Mouse (Mus musculus): ENCODE measurements around the gene Mkrn2. TPM values are rescaled to one million over a fixed set of nuclear protein-coding genes. Genes with fewer than 3 reads are reported as not detected.
"Not testable (repeated sequence)": the region's sequence is repeated elsewhere in the genome, so short reads cannot be mapped to it uniquely, and the experiment has no call there.

The Mkrn2 gene
- polyA plus RNA-seq, 1 experiment from 2014 or later: 23.6 TPM

GRCm38 (mm10) chr6:115609121-115609520 is 7.4 kb downstream of the Mkrn2 start:
- no peak for ATAC-seq (ENCODE audit: insufficient number of reproducible peaks, low FRiP score, low TSS enrichment, low read depth)
- Histone ChIP-seq H3K27ac (replicated peaks) (no peak overlapping the region), H3K4me2 (replicated peaks) (no peak overlapping the region), H3K9me3 (replicated peaks) (no peaks in the 10 kb centered on the region), H3K4me3 (replicated peaks) (no peak overlapping the region), H3K36me3 (peaks cover 39% of the 10 kb centered on the region), H3K9ac (no peak overlapping the region), H3K27me3 (no peaks in the 10 kb centered on the region), H3K4me1 (no peaks in the 10 kb centered on the region)
- 59% methylated on average over 3 of the region's 3 CpGs for WGBS

DNA sequence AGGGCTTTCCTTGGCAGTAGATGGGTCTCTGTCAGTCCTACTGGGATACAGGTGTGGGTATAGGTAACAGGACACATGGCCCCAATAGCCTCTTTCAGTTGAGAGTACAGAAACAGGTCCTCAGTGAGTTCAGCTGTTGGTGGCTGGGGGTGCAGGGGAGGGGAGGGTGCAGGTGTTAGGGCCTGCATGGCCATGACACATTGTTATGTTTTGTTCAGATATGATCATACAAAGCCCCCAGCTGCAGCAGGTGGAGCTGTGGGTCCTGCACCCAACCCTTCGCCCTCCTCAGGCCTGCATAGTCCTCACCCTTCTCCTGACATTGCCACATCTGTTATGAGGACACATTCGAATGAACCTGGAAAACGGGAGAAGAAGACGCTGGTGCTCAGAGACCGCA is 8.6 kb downstream of the Mkrn2 start:
- Histone ChIP-seq H3K9ac (no peak overlapping the region), H3K27me3 (no peaks in the 10 kb centered on the region), H3K36me3 (peaks cover 51% of the 10 kb centered on the region), H3K4me1 (no peaks in the 10 kb centered on the region), H3K9me3 (replicated peaks) (no peaks in the 10 kb centered on the region), H3K4me2 (replicated peaks) (no peak overlapping the region), H3K4me3 (replicated peaks) (no peak overlapping the region), H3K27ac (replicated peaks) (no peak overlapping the region)
- WGBS: 82% methylated on average over 5 of the region's 5 CpGs
- no peak for ATAC-seq (ENCODE audit: insufficient number of reproducible peaks, low FRiP score, low TSS enrichment, low read depth)

GRCm38 (mm10) chr6:115613793-115614192 is 12.1 kb downstream of the Mkrn2 start:
- Histone ChIP-seq H3K27ac (replicated peaks) (no peak overlapping the region), H3K4me1 (no peaks in the 10 kb centered on the region), H3K4me2 (replicated peaks) (no peak overlapping the region), H3K27me3 (no peaks in the 10 kb centered on the region), H3K4me3 (replicated peaks) (no peak overlapping the region), H3K36me3 (peaks cover 86% of the 10 kb centered on the region), H3K9ac (no peak overlapping the region), H3K9me3 (replicated peaks) (no peaks in the 10 kb centered on the region)
- ATAC-seq (ENCODE audit: insufficient number of reproducible peaks, low FRiP score, low TSS enrichment, low read depth): no peak

DNA sequence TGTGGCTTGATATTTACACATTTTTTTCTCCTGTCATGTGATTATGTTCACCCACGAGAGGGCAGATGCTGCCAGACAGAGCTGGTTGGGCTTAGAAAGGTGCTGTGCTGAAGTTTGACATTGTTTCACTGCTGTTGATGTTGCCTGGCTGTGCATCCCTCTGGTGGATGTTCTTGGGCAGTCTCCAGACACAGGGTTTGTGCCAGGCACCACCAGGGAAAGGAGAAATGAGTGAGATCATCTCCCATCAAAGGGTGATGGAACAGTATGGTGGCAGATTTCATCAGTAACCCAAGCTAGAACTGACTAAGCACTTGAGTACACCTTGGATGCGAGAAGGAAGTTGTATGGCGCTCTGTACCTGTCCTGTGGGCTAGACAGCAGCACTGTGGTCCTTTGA is 14.3 kb downstream of the Mkrn2 start:
- Histone ChIP-seq H3K4me1 (no peaks in the 10 kb centered on the region), H3K27me3 (no peaks in the 10 kb centered on the region), H3K36me3 (peaks cover 95% of the 10 kb centered on the region), H3K9me3 (replicated peaks) (no peaks in the 10 kb centered on the region), H3K4me2 (replicated peaks) (no peak overlapping the region), H3K4me3 (replicated peaks) (no peak overlapping the region), H3K27ac (replicated peaks) (no peak overlapping the region), H3K9ac (no peak overlapping the region)
- ATAC-seq (ENCODE audit: insufficient number of reproducible peaks, low FRiP score, low TSS enrichment, low read depth): no peak
- 88% methylated on average over 3 of the region's 3 CpGs for WGBS

GRCm38 (mm10) chr6:115619818-115620217 is 18.1 kb downstream of the Mkrn2 start:
- Histone ChIP-seq H3K4me2 (replicated peaks) (no peak overlapping the region), H3K27me3 (no peaks in the 10 kb centered on the region), H3K9me3 (replicated peaks) (no peaks in the 10 kb centered on the region), H3K27ac (replicated peaks) (no peak overlapping the region), H3K36me3 (peaks cover 98% of the 10 kb centered on the region), H3K4me1 (no peaks in the 10 kb centered on the region), H3K4me3 (replicated peaks) (no peak overlapping the region), H3K9ac (no peak overlapping the region)
- WGBS: 83% methylated on average over 10 of the region's 10 CpGs
- ATAC-seq (ENCODE audit: insufficient number of reproducible peaks, low FRiP score, low TSS enrichment, low read depth): no peak

- ATAC-seq (ENCODE audit: insufficient number of reproducible peaks, low FRiP score, low TSS enrichment, low read depth): no peak
- 69% methylated on average over 1 of the region's 1 CpGs for WGBS
- no peak overlapping the region for H3K27ac ChIP-seq (replicated peaks)
- no peak overlapping the region for H3K9ac ChIP-seq
- no peak overlapping the region for H3K4me2 ChIP-seq (replicated peaks)
- H3K27me3 ChIP-seq: no peaks in the 10 kb centered on the region
- H3K4me3 ChIP-seq (replicated peaks): no peak overlapping the region
- peaks cover 97% of the 10 kb centered on the region for H3K36me3 ChIP-seq
- H3K4me1 ChIP-seq: no peaks in the 10 kb centered on the region
- no peaks in the 10 kb centered on the region for H3K9me3 ChIP-seq (replicated peaks)
Measured at GRCm38 (mm10) chr6:115620942-115621341, 19.2 kb downstream of the Mkrn2 start.

- no peaks in the 10 kb centered on the region for H3K9me3 ChIP-seq (replicated peaks)
- H3K27me3 ChIP-seq: no peaks in the 10 kb centered on the region
- H3K36me3 ChIP-seq: peaks cover 84% of the 10 kb centered on the region
- 88% methylated on average over 5 of the region's 5 CpGs for WGBS
- H3K4me3 ChIP-seq (replicated peaks): no peak overlapping the region
- no peaks in the 10 kb centered on the region for H3K4me1 ChIP-seq
- H3K4me2 ChIP-seq (replicated peaks): no peak overlapping the region
- no peak overlapping the region for H3K9ac ChIP-seq
- no peak overlapping the region for H3K27ac ChIP-seq (replicated peaks)
- no peak for ATAC-seq (ENCODE audit: insufficient number of reproducible peaks, low FRiP score, low TSS enrichment, low read depth)
Measured at GRCm38 (mm10) chr6:115626121-115626520, 24.4 kb downstream of the Mkrn2 start.

DNA sequence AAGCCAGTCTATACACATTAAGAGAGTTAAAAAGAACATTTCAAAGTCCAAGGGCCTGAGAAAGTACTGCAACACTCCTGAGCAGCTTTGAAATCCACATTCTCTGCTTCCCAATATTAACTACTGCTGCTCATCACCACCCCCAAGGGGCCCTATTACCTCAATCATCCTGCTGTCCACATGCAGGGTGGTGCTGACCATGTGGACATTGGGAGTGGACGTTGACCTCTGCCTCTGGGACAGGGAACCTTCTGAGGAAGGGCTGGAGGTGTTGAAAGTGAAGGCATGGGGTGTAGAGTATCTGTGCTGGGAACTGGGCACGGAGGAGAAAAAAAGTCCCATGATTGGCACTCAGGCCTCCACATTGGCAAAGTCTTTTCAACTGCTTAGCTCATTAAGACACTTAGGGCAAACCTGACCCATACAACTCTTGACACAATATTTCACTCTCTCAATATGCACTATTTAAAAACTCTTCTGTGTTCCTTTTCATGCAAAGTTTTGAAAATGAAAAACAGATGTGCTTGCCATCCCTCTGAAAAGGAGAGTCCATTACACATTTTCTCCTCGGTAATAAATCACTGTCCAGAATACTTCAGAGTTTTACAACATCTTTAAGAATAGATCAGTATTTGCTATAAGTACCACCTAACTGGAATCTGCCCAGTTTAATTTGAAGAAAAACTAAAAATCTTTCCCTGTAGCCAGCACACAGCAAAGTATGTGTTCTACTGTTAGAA is 29.5 kb downstream of the Mkrn2 start:
- 58% methylated on average over 3 of the region's 3 CpGs for WGBS

GRCm38 (mm10) chr6:115634015-115634414 is 32.3 kb downstream of the Mkrn2 start:
- Histone ChIP-seq H3K4me1 (no peaks in the 10 kb centered on the region), H3K9me3 (replicated peaks) (no peaks in the 10 kb centered on the region), H3K9ac (no peak overlapping the region), H3K4me2 (replicated peaks) (no peak overlapping the region), H3K36me3 (peaks cover 81% of the 10 kb centered on the region), H3K27me3 (no peaks in the 10 kb centered on the region), H3K4me3 (replicated peaks) (no peak overlapping the region), H3K27ac (replicated peaks) (no peak overlapping the region)
- WGBS: 93% methylated on average over 2 of the region's 2 CpGs
- no peak for ATAC-seq (ENCODE audit: insufficient number of reproducible peaks, low FRiP score, low TSS enrichment, low read depth)

More for the DNA sequence above, 29.5 kb downstream of the Mkrn2 start:
- no peak overlapping the region for H3K4me3 ChIP-seq (replicated peaks)
- no peak overlapping the region for H3K4me2 ChIP-seq (replicated peaks)
- ATAC-seq (ENCODE audit: insufficient number of reproducible peaks, low FRiP score, low TSS enrichment, low read depth): no peak
- no peaks in the 10 kb centered on the region for H3K27me3 ChIP-seq
- no peak overlapping the region for H3K27ac ChIP-seq (replicated peaks)
- peaks cover 81% of the 10 kb centered on the region for H3K36me3 ChIP-seq
- H3K9me3 ChIP-seq (replicated peaks): no peaks in the 10 kb centered on the region
- H3K9ac ChIP-seq: no peak overlapping the region
- H3K4me1 ChIP-seq: no peaks in the 10 kb centered on the region

DNA sequence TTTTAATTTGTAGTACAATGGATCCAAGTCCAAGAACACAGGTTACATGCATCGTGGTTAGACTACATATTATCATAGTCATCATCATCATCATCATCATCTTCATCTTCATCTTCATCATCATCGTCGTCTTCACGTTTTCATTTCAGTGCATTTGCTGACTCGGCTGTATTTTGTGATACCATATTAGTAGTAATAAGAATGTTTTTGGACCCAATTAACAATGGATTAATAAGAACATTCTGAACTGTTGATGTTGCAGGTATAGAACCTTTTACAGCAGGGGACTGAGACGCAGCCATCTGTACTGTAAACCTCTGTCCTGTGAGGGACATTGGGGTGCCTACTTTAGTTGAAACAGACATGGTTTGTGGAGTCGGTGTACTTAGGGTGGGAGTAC is 36.5 kb downstream of the Mkrn2 start:
- not testable (repeated sequence) for H3K4me1 ChIP-seq; H3K9ac ChIP-seq; H3K4me3 ChIP-seq (replicated peaks); H3K27ac ChIP-seq (replicated peaks); H3K9me3 ChIP-seq (replicated peaks); ATAC-seq (ENCODE audit: insufficient number of reproducible peaks, low FRiP score, low TSS enrichment, low read depth); H3K4me2 ChIP-seq (replicated peaks); H3K27me3 ChIP-seq
- WGBS: 94% methylated on average over 7 of the region's 7 CpGs
- peaks cover 56% of the 10 kb centered on the region for H3K36me3 ChIP-seq

- whole genome bisulfite sequencing: 52% methylated on average over 1 of the region's 1 CpGs
- no peaks in the 10 kb centered on the region for H3K27me3 ChIP-seq
- H3K4me3 ChIP-seq (replicated peaks): no peak overlapping the region
- peaks cover 17% of the 10 kb centered on the region for H3K36me3 ChIP-seq
- no peak overlapping the region for H3K27ac ChIP-seq (replicated peaks)
- no peak for ATAC-seq (ENCODE audit: insufficient number of reproducible peaks, low FRiP score, low TSS enrichment, low read depth)
- no peak overlapping the region for H3K9ac ChIP-seq
- H3K4me2 ChIP-seq (replicated peaks): no peak overlapping the region
- no peaks in the 10 kb centered on the region for H3K9me3 ChIP-seq (replicated peaks)
- no peaks in the 10 kb centered on the region for H3K4me1 ChIP-seq
Measured at GRCm38 (mm10) chr6:115643315-115643714, 41.6 kb downstream of the Mkrn2 start.

DNA sequence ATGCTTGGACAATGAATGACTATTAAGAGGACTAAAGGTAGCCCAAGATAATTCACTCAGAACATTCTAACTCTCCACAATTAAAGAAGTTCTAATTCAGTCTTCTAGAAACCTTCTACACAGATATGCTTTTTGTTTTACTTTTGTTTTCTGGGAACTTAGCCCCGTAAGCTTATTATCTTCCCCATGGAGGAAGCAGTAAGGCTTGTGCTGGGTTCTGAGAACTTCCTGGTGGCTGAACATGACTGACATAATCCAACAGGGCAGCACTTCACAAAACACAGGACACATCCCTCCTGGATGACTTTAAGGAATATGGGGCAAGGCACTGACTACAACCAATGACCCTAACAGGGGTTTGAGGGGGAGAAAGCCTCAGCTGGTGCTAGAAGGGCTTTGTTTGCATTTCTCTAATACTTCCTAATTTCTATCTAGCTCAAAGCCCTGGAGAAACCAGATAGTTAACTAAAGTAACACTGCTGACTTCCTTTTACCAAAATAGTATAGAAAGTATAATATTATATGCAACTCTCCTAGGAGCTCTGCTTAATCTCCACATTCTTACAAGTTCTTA is 48.2 kb downstream of the Mkrn2 start:
- Histone ChIP-seq H3K4me2 (replicated peaks) (no peak overlapping the region), H3K27ac (replicated peaks) (no peak overlapping the region), H3K9ac (no peak overlapping the region), H3K4me1 (peaks cover 16% of the 10 kb centered on the region), H3K36me3 (no peaks in the 10 kb centered on the region), H3K4me3 (replicated peaks) (no peak overlapping the region), H3K9me3 (replicated peaks) (no peaks in the 10 kb centered on the region), H3K27me3 (no peaks in the 10 kb centered on the region)
- 60% methylated on average over 1 of the region's 1 CpGs for WGBS
- ATAC-seq (ENCODE audit: insufficient number of reproducible peaks, low FRiP score, low TSS enrichment, low read depth): no peak
